Mouse (Mus musculus) forebrain, embryonic 10.5 days (tissue): ENCODE results near the gene Ube2g1. TPM values are rescaled to one million over a fixed set of nuclear protein-coding genes. Genes with fewer than 3 reads are reported as not detected.
"Not testable (repeated sequence)": the region's sequence is repeated elsewhere in the genome, so short reads cannot be mapped to it uniquely, and the experiment has no call there.

Experiments
- DNase-seq: peaks from one replicate; pipeline ENCODE4 v3.0.0-alpha.2; 2017; ENCODE audit warnings: low spot score; ENCODE audit errors: extremely low spot score
- H3K27ac ChIP-seq: fragments of 300-500 bp; sonication (generic); 2 replicates; pipeline ENCODE4 v1.5.1; 2016; ENCODE audit warnings: mild to moderate bottlenecking
- H3K27me3 ChIP-seq: fragments of 300-500 bp; sonication (generic); 2 replicates; pipeline ENCODE4 v1.6.1; 2016; ENCODE audit warnings: mild to moderate bottlenecking; ENCODE audit not compliant: poor library complexity, severe bottlenecking
- H3K36me3 ChIP-seq: fragments of 300-500 bp; sonication (generic); replicated peaks from 2 replicates; pipeline ENCODE4 v1.6.1; 2016; ENCODE audit warnings: mild to moderate bottlenecking, moderate library complexity
- H3K4me1 ChIP-seq: fragments of 300-500 bp; sonication (generic); 2 replicates; pipeline ENCODE4 v1.6.1; 2016
- H3K4me3 ChIP-seq: fragments of 300-500 bp; sonication (generic); 2 replicates; pipeline ENCODE4 v1.5.1; 2016; ENCODE audit warnings: mild to moderate bottlenecking, moderate library complexity
- H3K9me3 ChIP-seq: fragments of 300-500 bp; sonication (generic); 2 replicates; pipeline ENCODE4 v1.6.1; 2016; ENCODE audit warnings: mild to moderate bottlenecking, moderate library complexity
- WGBS: fragments of 180-500 bp; shearing (Covaris S2); methylation state at CpG from one replicate; pipeline ENCODE4 v1.1.7; 2016; 5-methylcytosine and 5-hydroxymethylcytosine counted together
- polyA plus RNA-seq: library from polyadenylated mRNA; unstranded; fragments of >200 nt; fragmentation: Nextera tagmentation; extraction: Ambion mirVana; gene quantifications from 2 replicates; pipeline ENCODE4 v1.2.1, GENCODE M21; 2016

The Ube2g1 gene
- polyA plus RNA-seq, 1 experiment from 2014 or later = 82.5 TPM

- Histone ChIP-seq H3K36me3 (no peaks in the 10 kb centered on the region), H3K27ac (no peak overlapping the region), H3K9me3 (no peaks in the 10 kb centered on the region), H3K4me1 (peaks cover 24% of the 10 kb centered on the region), H3K27me3 (peaks cover 26% of the 10 kb centered on the region), H3K4me3 (no peak overlapping the region)
- 71% methylated on average over 4 of the region's 4 CpGs for WGBS
- DNase-seq = no peak
Observed at GRCm38 (mm10) chr11:72578471-72578870, 28.6 kb upstream of the Ube2g1 start.

- peak overlapping the region; percentile 37; the same call in 1 of the 2 replicates for H3K27ac ChIP-seq
- no peak for DNase-seq
- H3K36me3 ChIP-seq = no peaks in the 10 kb centered on the region
- 67% methylated on average over 8 of the region's 8 CpGs for WGBS
- H3K27me3 ChIP-seq = peaks cover 11% of the 10 kb centered on the region
- no peak overlapping the region for H3K4me3 ChIP-seq
- H3K4me1 ChIP-seq = peaks cover 13% of the 10 kb centered on the region
- no peaks in the 10 kb centered on the region for H3K9me3 ChIP-seq
Observed at GRCm38 (mm10) chr11:72581609-72582447, 25.3 kb upstream of the Ube2g1 start.

GRCm38 (mm10) chr11:72582448-72582705, 24.7 kb upstream of the Ube2g1 start:
- H3K27ac ChIP-seq = no peak overlapping the region
- no peak for DNase-seq
- WGBS = 71% methylated on average over 3 of the region's 3 CpGs

GRCm38 (mm10) chr11:72583092-72583491, 24.0 kb upstream of the Ube2g1 start:
- 81% methylated on average over 2 of the region's 2 CpGs for WGBS
- H3K4me1 ChIP-seq = peaks cover 10% of the 10 kb centered on the region
- no peaks in the 10 kb centered on the region for H3K9me3 ChIP-seq
- no peaks in the 10 kb centered on the region for H3K36me3 ChIP-seq
- peaks cover under 1% of the 10 kb centered on the region; the same call in 1 of the 2 replicates for H3K27me3 ChIP-seq
- no peak overlapping the region for H3K4me3 ChIP-seq
- no peak overlapping the region for H3K27ac ChIP-seq
- no peak for DNase-seq

More at GRCm38 (mm10) chr11:72582448-72582705, 24.7 kb upstream of the Ube2g1 start:
- H3K4me3 ChIP-seq = no peak overlapping the region
- H3K36me3 ChIP-seq = no peaks in the 10 kb centered on the region
- no peaks in the 10 kb centered on the region for H3K9me3 ChIP-seq
- peaks cover 8% of the 10 kb centered on the region for H3K27me3 ChIP-seq
- peaks cover 10% of the 10 kb centered on the region for H3K4me1 ChIP-seq

GRCm38 (mm10) chr11:72586570-72586969, 20.5 kb upstream of the Ube2g1 start:
- DNase-seq = no peak
- Histone ChIP-seq H3K36me3 (no peaks in the 10 kb centered on the region), H3K27ac (no peak overlapping the region), H3K4me1 (peaks cover 8% of the 10 kb centered on the region), H3K27me3 (no peaks in the 10 kb centered on the region), H3K9me3 (no peaks in the 10 kb centered on the region), H3K4me3 (no peak overlapping the region)
- 94% methylated on average over 3 of the region's 3 CpGs for WGBS

- H3K27ac ChIP-seq = no peak overlapping the region
- no peak overlapping the region for H3K4me3 ChIP-seq
- H3K4me1 ChIP-seq = no peaks in the 10 kb centered on the region
- no peaks in the 10 kb centered on the region for H3K36me3 ChIP-seq
- WGBS = 70% methylated on average over 7 of the region's 7 CpGs
- no peaks in the 10 kb centered on the region for H3K27me3 ChIP-seq
- DNase-seq = no peak
- H3K9me3 ChIP-seq = no peaks in the 10 kb centered on the region
Observed at GRCm38 (mm10) chr11:72587537-72588233, 19.4 kb upstream of the Ube2g1 start.

GRCm38 (mm10) chr11:72595010-72595737, 11.9 kb upstream of the Ube2g1 start:
- whole genome bisulfite sequencing = 73% methylated on average over 2 of the region's 2 CpGs
- Histone ChIP-seq H3K4me3 (no peak overlapping the region), H3K27ac (no peak overlapping the region), H3K36me3 (no peaks in the 10 kb centered on the region), H3K4me1 (no peaks in the 10 kb centered on the region), H3K27me3 (no peaks in the 10 kb centered on the region), H3K9me3 (no peaks in the 10 kb centered on the region)
- no peak for DNase-seq

GRCm38 (mm10) chr11:72597780-72598179, 9.3 kb upstream of the Ube2g1 start:
- 94% methylated on average over 4 of the region's 4 CpGs for WGBS
- DNase-seq = no peak
- Histone ChIP-seq H3K4me1 (no peaks in the 10 kb centered on the region), H3K36me3 (no peaks in the 10 kb centered on the region), H3K27me3 (no peaks in the 10 kb centered on the region), H3K27ac (no peak overlapping the region), H3K9me3 (no peaks in the 10 kb centered on the region), H3K4me3 (no peak overlapping the region)

GRCm38 (mm10) chr11:72607469-72608070, 487 bp downstream of the Ube2g1 start:
- Histone ChIP-seq H3K9me3 (no peaks in the 10 kb centered on the region), H3K4me1 (peaks cover 20% of the 10 kb centered on the region), H3K36me3 (no peaks in the 10 kb centered on the region), H3K27ac (peak overlapping the region; percentile 100), H3K4me3 (peak overlapping the region; percentile 82), H3K27me3 (no peaks in the 10 kb centered on the region)
- DNase-seq = no peak
- under 1% methylated on average over 79 of the region's 79 CpGs for WGBS

- Histone ChIP-seq H3K27me3 (no peaks in the 10 kb centered on the region), H3K36me3 (no peaks in the 10 kb centered on the region), H3K4me3 (peak overlapping the region; percentile 82), H3K9me3 (no peaks in the 10 kb centered on the region), H3K27ac (peak overlapping the region; percentile 100), H3K4me1 (peaks cover 20% of the 10 kb centered on the region)
- peak; percentile 94 for DNase-seq
- WGBS = under 1% methylated on average over 51 of the region's 55 CpGs
Observed at GRCm38 (mm10) chr11:72608071-72608679, 1.1 kb downstream of the Ube2g1 start.

GRCm38 (mm10) chr11:72609242-72609641, 2.2 kb downstream of the Ube2g1 start:
- Histone ChIP-seq H3K9me3 (no peaks in the 10 kb centered on the region), H3K4me3 (peak overlapping the region; percentile 82), H3K4me1 (peaks cover 20% of the 10 kb centered on the region), H3K36me3 (peaks cover 2% of the 10 kb centered on the region; the same call in 1 of the 2 replicates), H3K27me3 (no peaks in the 10 kb centered on the region), H3K27ac (no peak overlapping the region)
- DNase-seq = no peak

GRCm38 (mm10) chr11:72614336-72614735, 7.3 kb downstream of the Ube2g1 start:
- not testable (repeated sequence) for H3K4me1 ChIP-seq, H3K27me3 ChIP-seq, H3K4me3 ChIP-seq, H3K9me3 ChIP-seq, DNase-seq, H3K27ac ChIP-seq, H3K36me3 ChIP-seq
- 82% methylated on average over 3 of the region's 3 CpGs for WGBS
